Mouse (Mus musculus) midbrain, embryonic 10.5 days (tissue): ENCODE data around the gene Wnt2b. TPM values are rescaled to one million over a fixed set of nuclear protein-coding genes. Genes with fewer than 3 reads are reported as not detected.

Source experiments
- DNase-seq: peaks from one replicate; pipeline ENCODE4 v3.0.0-alpha.2; 2017; ENCODE audit warnings: low spot score
- H3K27ac ChIP-seq: fragments of 300-500 bp; sonication (generic); replicated peaks from 2 replicates; pipeline ENCODE4 v1.5.1; 2016; ENCODE audit warnings: mild to moderate bottlenecking
- H3K27me3 ChIP-seq: fragments of 300-500 bp; sonication (generic); 2 replicates; pipeline ENCODE4 v1.6.1; 2016; ENCODE audit warnings: low read depth, mild to moderate bottlenecking; ENCODE audit not compliant: poor library complexity, severe bottlenecking
- H3K36me3 ChIP-seq: fragments of 300-500 bp; sonication (generic); 2 replicates; pipeline ENCODE4 v1.6.1; 2016; ENCODE audit warnings: mild to moderate bottlenecking, moderate library complexity
- H3K4me1 ChIP-seq: fragments of 300-500 bp; sonication (generic); 2 replicates; pipeline ENCODE4 v1.6.1; 2016
- H3K4me3 ChIP-seq: fragments of 300-500 bp; sonication (generic); 2 replicates; pipeline ENCODE4 v1.5.1; 2016; ENCODE audit warnings: mild to moderate bottlenecking, moderate library complexity
- H3K9me3 ChIP-seq: fragments of 300-500 bp; sonication (generic); replicated peaks from 2 replicates; pipeline ENCODE4 v1.6.1; 2016; ENCODE audit warnings: mild to moderate bottlenecking
- WGBS: fragments of 180-500 bp; shearing (Covaris S2); methylation state at CpG from one replicate; pipeline ENCODE4 v1.1.7; 2016; 5-methylcytosine and 5-hydroxymethylcytosine counted together
- polyA plus RNA-seq: library from polyadenylated mRNA; unstranded; fragments of >200 nt; fragmentation: Nextera tagmentation; extraction: Ambion mirVana; gene quantifications from 2 replicates; pipeline ENCODE4 v1.2.1, GENCODE M21; 2016

Gene Wnt2b
- polyA plus RNA-seq, 1 experiment from 2014 or later = 1.3 TPM

GRCm38 (mm10) chr3:104929385-104929784 is 32.3 kb downstream of the Wnt2b start:
- Histone ChIP-seq H3K4me3 (no peak overlapping the region), H3K9me3 (no peaks in the 10 kb centered on the region), H3K27me3 (peaks cover 4% of the 10 kb centered on the region; the same call in 1 of the 2 replicates), H3K36me3 (peaks cover 47% of the 10 kb centered on the region), H3K27ac (no peak overlapping the region), H3K4me1 (no peaks in the 10 kb centered on the region)
- DNase-seq = no peak
- WGBS = 94% methylated on average over 6 of the region's 6 CpGs

GRCm38 (mm10) chr3:104914986-104915385 is 46.7 kb downstream of the Wnt2b start:
- DNase-seq = peak; percentile 43
- no peaks in the 10 kb centered on the region for H3K9me3 ChIP-seq
- WGBS = 16% methylated on average over 3 of the region's 3 CpGs

GRCm38 (mm10) chr3:104909195-104909594 is 52.5 kb downstream of the Wnt2b start:
- Histone ChIP-seq H3K27ac (no peak overlapping the region), H3K27me3 (peaks cover 7% of the 10 kb centered on the region), H3K4me3 (no peak overlapping the region), H3K9me3 (no peaks in the 10 kb centered on the region), H3K36me3 (peaks cover 50% of the 10 kb centered on the region), H3K4me1 (peaks cover 7% of the 10 kb centered on the region)
- DNase-seq = no peak
- WGBS = 91% methylated on average over 6 of the region's 6 CpGs

More at GRCm38 (mm10) chr3:104914986-104915385, 46.7 kb downstream of the Wnt2b start:
- peaks cover 13% of the 10 kb centered on the region for H3K27me3 ChIP-seq
- H3K36me3 ChIP-seq = peaks cover 32% of the 10 kb centered on the region
- no peak overlapping the region for H3K27ac ChIP-seq
- H3K4me3 ChIP-seq = no peak overlapping the region
- H3K4me1 ChIP-seq = peaks cover 20% of the 10 kb centered on the region

GRCm38 (mm10) chr3:104906007-104906406 is 55.7 kb downstream of the Wnt2b start:
- 89% methylated on average over 3 of the region's 3 CpGs for WGBS
- Histone ChIP-seq H3K9me3 (no peaks in the 10 kb centered on the region), H3K4me3 (no peak overlapping the region), H3K36me3 (peaks cover 58% of the 10 kb centered on the region), H3K27me3 (no peaks in the 10 kb centered on the region), H3K4me1 (no peaks in the 10 kb centered on the region), H3K27ac (no peak overlapping the region)
- DNase-seq = no peak

GRCm38 (mm10) chr3:104905389-104905788 is 56.3 kb downstream of the Wnt2b start:
- H3K4me3 ChIP-seq = no peak overlapping the region
- H3K4me1 ChIP-seq = no peaks in the 10 kb centered on the region
- no peak for DNase-seq
- H3K27me3 ChIP-seq = no peaks in the 10 kb centered on the region
- H3K27ac ChIP-seq = no peak overlapping the region
- 93% methylated on average over 4 of the region's 4 CpGs for WGBS
- H3K36me3 ChIP-seq = peaks cover 56% of the 10 kb centered on the region
- no peaks in the 10 kb centered on the region for H3K9me3 ChIP-seq

GRCm38 (mm10) chr3:104901154-104901553 is 60.6 kb downstream of the Wnt2b start:
- H3K27me3 ChIP-seq = no peaks in the 10 kb centered on the region
- H3K4me1 ChIP-seq = no peaks in the 10 kb centered on the region
- WGBS = 92% methylated on average over 4 of the region's 4 CpGs
- peaks cover 75% of the 10 kb centered on the region for H3K36me3 ChIP-seq
- H3K4me3 ChIP-seq = no peak overlapping the region
- DNase-seq = no peak
- no peaks in the 10 kb centered on the region for H3K9me3 ChIP-seq
- no peak overlapping the region for H3K27ac ChIP-seq

- no peak for DNase-seq
- Histone ChIP-seq H3K27me3 (no peaks in the 10 kb centered on the region), H3K9me3 (no peaks in the 10 kb centered on the region), H3K27ac (no peak overlapping the region), H3K4me3 (no peak overlapping the region), H3K4me1 (no peaks in the 10 kb centered on the region), H3K36me3 (peaks cover 89% of the 10 kb centered on the region)
- 92% methylated on average over 3 of the region's 3 CpGs for WGBS
These were observed 65.6 kb downstream of the Wnt2b start for GRCm38 (mm10) chr3:104896141-104896540.

Other genes starting within 250 kb of the Wnt2b start
- 1.1 and 1.2 TPM in 2 replicates for gene Ppm1j, start 180.9 kb downstream of the Wnt2b start, polyA plus RNA-seq
- gene Fam19a3, start 180.1 kb downstream of the Wnt2b start, polyA plus RNA-seq = 0.15 TPM in 1 of 2 replicates, not detected in the other
- gene Rhoc, start 173.5 kb downstream of the Wnt2b start, polyA plus RNA-seq = 87.0 and 89.3 TPM in 2 replicates
- 12.7 and 13.5 TPM in 2 replicates for gene Mov10, start 143.4 kb downstream of the Wnt2b start, polyA plus RNA-seq
- 35.5 and 36.2 TPM in 2 replicates for gene St7l, start 97.9 kb downstream of the Wnt2b start, polyA plus RNA-seq
- gene Capza1, start 97.4 kb downstream of the Wnt2b start, polyA plus RNA-seq = 222 and 236 TPM in 2 replicates
- 35.0 and 47.1 TPM in 2 replicates for gene Cttnbp2nl, start 91.2 kb upstream of the Wnt2b start, polyA plus RNA-seq
- gene 4930564D02Rik, start 104.9 kb upstream of the Wnt2b start, polyA plus RNA-seq = not detected in 2 replicates